Mouse (Mus musculus) testis, adult 2 months (tissue): ENCODE results near the gene Lemd1.

Experiments used
- CTCF ChIP-seq: fragments of 200-500 bp; IDR thresholded peaks from 2 replicates; pipeline ENCODE4 v1.5.1; 2012; ENCODE audit warnings: low read depth, mild to moderate bottlenecking, inconsistent platforms, low read length, moderate library complexity; ENCODE audit not compliant: control insufficient read depth, insufficient read depth, insufficient replicate concordance
- POLR2A ChIP-seq: fragments of 200-500 bp; IDR thresholded peaks from 2 replicates; pipeline ENCODE4 v1.6.1; 2012; ENCODE audit warnings: low read depth, mild to moderate bottlenecking, inconsistent platforms, low read length, moderate library complexity; ENCODE audit not compliant: control insufficient read depth

DNA sequence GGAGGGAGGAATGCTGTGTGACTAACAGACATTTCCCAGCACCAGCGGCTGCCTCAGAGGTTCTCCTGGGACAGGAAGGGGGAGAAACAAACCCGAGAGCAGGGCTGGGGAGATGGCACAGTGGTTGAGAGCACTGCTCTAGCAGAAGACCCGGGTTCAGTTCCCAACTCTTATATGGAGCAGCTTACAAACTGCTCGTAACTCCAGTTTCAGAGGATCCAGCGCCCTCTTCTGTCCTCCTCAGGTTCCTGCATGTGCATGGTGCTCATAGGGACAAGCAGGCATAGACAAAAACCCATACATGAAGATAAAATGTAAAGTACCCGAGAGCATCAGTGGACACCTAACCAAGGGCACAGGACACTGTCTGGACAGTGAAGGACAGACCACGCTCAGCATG, 19.7 kb downstream of the Lemd1 start:
- peak; percentile 55; the same call in 1 of the 2 replicates for TF ChIP-seq CTCF
- no peak for TF ChIP-seq POLR2A
